Mouse (Mus musculus) adrenal gland, postnatal 10 days (tissue): ENCODE results near the gene Gbe1. TPM values are rescaled to one million over a fixed set of nuclear protein-coding genes. Genes with fewer than 3 reads are reported as not detected.

Experiments used
- DNase-seq: peaks from one replicate; pipeline ENCODE4 v3.0.0; 2021; ENCODE audit warnings: mixed read lengths
- long read RNA-seq, 2 experiments: library from polyadenylated mRNA; stranded (forward); transcript quantifications; one replicate each; pipeline ENCODE4 v2.0.0; 2021
- total RNA-seq, 2 experiments: library from RNA; stranded (reverse); gene quantifications; 2 replicates each; pipeline ENCODE4 v1.2.3; 2021

The Gbe1 gene
- total RNA-seq = 10 to 100 TPM; 54.6 to 58.0 TPM
- long read RNA-seq, experiment 1, partial matches to known transcripts = 6 of 73 reads
- long read RNA-seq, experiment 1, other reads (novel, unspliced or antisense) = 66 of 73 reads
- long read RNA-seq, experiment 2, partial matches to known transcripts = 3 of 32 reads
- long read RNA-seq, experiment 2, other reads (novel, unspliced or antisense) = 29 of 32 reads

DNA sequence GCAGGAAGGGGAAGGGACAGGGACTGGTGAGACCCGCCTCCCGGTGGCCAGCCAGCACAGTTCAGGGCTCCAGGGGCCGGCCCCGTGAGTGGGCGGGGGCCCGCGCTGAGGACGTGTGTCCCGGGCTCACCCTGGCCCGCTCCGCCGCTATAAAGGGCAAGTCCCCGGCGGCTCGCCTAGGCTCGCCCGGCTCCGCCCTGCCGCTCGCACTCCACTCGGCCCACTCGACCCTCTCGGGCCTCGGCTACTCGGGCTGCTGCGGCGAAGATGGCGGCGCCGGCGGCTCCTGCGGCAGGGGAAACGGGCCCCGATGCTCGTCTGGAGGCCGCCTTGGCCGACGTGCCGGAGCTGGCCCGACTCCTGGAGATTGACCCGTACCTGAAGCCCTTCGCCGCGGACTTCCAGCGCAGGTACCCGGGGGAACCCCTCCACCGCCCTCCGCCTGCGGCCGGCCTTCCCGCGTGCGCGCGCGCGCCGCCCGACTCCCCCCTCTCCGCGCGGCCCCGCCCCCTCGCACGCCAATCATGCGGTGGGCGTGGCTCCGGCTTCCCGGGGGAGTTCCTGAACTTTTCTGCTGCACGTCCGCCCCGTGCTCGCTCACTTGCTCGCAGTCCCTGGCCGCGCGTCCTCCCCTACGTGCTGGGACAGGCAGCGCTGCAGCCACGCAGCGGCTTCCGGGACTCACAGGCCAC, at the start of gene Gbe1:
Gene Gbe1, plus strand, starts transcription at position 64 of the 692 bp plus-strand sequence.
- peak; percentile 96 for DNase-seq

- no peak for DNase-seq
Measured at GRCm38 (mm10) chr16:70310691-70311090, 3.1 kb upstream of the Gbe1 start.

DNA sequence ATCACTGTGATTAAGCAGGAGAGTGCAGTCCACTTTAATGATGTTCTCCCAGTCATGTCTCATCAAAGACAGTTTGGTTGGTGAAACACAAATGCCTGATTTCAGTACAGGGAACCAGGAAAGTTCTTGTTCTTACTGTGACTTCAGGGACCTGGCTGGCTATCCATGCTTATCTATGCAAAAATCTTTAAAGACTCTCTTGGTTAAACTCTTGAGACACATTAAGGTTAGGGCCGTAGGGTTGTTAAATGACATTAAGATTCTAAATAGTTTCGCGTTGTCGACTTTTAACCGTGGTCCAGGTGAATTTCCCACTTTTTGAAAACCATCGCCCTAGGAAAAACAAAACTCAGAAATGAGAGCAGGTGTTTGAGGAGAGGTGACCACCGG, 258 bp upstream of the Gbe1 start:
- no peak for DNase-seq

DNA sequence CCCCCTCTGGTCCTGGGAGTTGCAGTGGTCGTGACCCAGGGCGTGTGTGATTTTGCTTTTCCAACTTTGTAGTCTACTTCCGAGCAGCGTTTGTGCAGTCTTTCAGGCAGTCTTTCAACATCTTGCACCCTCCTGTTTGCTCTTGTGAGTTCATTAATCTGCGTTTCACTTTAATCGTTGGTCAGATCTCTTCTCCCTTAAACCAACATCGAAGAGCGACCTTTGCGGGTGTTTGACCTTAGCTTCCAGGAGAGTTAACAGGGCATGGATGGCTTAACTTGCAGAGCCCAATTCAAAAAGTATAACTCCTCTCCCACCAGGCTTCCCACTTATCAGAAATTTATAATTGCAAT, 805 bp downstream of the Gbe1 start:
- DNase-seq = no peak

- DNase-seq = no peak
Measured at GRCm38 (mm10) chr16:70315261-70315660, 1.5 kb downstream of the Gbe1 start.

DNA sequence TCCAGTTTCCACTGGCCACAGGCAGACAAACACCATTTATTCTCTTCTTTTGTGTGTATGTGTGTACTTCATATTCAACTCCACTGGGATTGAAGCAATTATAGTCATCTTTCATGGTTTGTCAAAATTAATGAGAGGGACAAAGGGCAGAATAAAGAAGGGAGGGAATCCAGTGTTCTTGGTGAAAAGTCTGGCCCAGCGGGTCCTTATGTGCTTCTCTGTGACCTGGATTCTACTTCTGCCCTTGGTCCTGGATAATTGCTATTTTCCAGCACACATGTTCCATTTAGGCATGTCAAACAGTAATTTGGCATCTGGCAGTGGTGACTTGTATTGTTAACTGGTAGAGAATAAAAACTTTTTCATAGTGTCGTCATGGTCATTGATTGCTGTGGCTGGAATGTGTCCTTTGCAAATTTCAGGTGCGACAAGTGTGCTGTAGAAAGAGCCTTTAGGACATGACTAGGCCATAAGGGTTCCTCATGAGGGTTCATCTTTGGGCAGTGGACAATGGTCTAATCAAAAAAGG, 2.2 kb downstream of the Gbe1 start:
- DNase-seq = no peak

DNA sequence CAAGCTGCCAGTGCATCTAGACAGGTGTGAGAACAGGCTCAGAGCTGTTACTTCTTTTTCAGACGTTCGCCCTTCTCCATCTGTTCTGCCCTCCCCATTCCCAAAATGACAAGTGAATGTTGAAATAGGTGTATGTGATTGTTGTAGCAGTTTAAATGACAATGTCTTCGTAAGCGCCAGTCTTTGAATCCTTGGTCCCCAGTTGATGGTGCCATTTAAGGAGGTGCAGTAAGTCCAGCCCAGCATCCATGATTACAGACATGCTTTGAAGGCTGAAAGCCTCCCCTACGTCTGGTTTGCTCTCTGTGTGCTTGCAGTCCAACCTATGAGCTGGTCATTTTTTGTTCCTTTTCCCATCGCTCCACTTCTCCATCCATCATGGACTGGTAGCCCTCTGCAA, 5.6 kb downstream of the Gbe1 start:
- no peak for DNase-seq

- no peak for DNase-seq
Measured at GRCm38 (mm10) chr16:70320612-70321280, 7.0 kb downstream of the Gbe1 start.

DNA sequence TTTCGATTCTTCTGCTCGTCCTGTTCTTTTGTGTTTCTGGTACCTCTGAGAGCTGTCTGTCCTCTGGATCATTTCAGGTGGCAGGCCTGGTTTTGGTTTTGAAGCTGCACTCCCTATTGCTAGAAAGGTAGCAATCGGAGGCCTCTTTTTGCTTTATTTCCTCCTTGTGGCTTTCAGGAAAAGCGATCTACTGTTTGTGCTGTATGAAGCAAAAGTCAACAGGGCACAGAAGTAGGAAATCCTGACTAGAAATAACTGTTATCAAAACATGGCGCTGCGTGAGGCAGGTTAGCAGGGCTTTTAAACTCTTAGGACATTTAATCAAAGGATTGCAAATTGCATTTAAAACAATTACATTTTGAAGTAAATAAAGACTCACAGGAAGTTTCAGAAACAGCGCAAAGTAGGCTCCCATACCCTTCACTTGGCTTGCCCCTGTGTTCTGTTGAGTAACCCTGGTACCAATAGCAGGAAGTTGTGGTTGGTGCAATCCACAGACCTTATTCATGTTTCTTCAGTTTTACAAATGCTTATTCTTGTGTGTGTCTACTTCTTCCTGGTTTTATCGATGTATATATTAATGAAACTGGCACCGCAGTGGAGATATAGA, 12.7 kb downstream of the Gbe1 start:
- DNase-seq = no peak

DNA sequence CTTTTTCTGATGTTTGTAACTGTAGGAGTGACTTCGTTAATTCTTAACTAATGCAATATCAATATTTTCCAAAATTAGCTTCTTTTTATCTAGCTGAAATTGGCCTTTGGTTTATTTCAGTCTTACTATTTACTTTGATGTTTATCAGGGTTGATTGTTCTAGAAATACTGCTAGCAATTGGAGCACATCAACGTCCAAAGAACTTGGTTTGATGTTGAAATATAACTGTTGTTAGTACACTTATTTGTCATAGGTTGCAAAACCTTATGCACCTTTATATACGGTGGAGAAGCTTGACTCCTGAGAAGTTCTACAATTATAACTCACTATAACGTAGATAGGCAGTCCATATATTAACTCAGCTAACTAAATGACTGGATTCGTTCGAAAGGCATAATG, 14.8 kb downstream of the Gbe1 start:
- no peak for DNase-seq

GRCm38 (mm10) chr16:70329036-70329435, 15.3 kb downstream of the Gbe1 start:
- no peak for DNase-seq

DNA sequence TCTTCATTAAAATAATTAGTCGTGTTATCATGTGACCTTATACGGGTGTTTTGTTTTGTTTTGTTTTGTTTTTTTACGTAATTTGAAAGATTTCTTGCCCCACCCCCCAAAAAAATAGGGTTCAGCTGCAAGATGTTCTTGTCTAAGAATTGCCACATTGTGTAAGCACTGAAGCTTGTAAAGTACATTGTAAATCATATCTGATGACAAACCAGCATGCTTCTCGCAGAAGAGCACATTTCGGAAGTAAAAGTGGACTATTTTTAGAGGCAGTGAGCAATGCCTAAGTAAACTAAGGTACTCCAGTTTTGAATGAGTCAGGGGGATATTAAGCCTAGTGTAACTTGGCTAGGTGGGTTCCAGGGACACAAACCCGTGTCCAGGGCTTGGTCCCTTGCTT, 15.7 kb downstream of the Gbe1 start:
- DNase-seq = no peak

GRCm38 (mm10) chr16:70330007-70330406, 16.3 kb downstream of the Gbe1 start:
- no peak for DNase-seq

GRCm38 (mm10) chr16:70330626-70331275, 17.0 kb downstream of the Gbe1 start:
- DNase-seq = no peak

GRCm38 (mm10) chr16:70334812-70335211, 21.1 kb downstream of the Gbe1 start:
- no peak for DNase-seq

DNA sequence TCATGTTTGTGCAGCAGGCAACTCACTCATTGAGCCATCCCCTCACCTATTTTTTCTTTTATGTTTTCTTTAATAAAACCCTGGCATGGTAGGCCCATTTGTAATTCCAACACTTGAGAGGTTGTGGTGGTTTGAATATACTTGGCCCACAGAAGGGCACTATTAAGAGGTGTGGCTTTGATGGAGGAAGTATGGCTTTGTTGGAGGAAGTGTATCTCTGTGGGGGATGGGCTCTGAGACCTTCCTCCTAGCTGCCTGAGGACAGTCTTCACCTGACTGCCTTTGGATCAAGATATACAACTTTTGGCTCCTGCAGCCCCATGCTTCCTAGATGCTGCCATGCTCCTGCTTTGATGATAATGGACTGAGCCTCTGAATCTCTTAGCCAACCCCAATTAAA, 21.7 kb downstream of the Gbe1 start:
- DNase-seq = no peak

DNA sequence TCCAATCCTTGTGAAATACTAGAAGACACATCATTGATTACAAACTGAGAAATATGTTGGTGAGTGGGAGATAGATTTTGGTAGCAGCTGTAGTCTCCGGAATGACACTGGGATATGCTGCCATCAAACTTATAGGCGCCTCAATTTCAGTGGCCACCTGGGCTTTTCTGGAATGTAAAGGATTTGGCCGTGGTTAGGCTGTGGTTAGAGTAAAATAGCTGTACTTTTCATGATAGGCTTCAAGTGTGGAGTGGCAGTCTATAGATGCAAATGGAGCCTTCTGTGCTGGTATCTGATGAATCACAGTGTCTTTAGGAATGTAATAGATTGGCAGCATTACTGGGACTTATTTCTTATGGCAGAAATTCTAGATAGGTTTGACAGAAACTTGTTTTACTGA, 23.9 kb downstream of the Gbe1 start:
- no peak for DNase-seq

DNA sequence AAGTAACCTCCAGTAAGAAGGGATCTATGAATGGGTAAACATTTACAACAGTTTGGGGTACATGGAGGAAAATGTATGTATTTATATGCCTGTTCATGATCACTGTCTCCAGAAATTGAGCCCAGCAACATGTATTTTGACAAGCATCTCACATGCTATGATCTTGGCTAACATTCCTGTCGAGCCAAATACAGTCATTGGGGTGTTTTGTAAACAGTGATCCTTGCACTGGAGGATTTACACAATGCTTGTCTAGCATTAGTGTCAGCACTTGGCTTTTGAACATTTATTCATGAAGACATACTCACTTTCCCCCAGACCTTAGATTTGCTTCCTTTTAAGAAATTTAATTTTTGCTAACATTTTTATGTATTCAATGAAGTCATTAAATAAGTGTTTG, 30.7 kb downstream of the Gbe1 start:
- DNase-seq = no peak

GRCm38 (mm10) chr16:70345607-70346006, 31.9 kb downstream of the Gbe1 start:
- DNase-seq = no peak

GRCm38 (mm10) chr16:70350011-70350410, 36.3 kb downstream of the Gbe1 start:
- DNase-seq = no peak

GRCm38 (mm10) chr16:70351641-70352280, 38.0 kb downstream of the Gbe1 start:
- peak; percentile 71 for DNase-seq

DNA sequence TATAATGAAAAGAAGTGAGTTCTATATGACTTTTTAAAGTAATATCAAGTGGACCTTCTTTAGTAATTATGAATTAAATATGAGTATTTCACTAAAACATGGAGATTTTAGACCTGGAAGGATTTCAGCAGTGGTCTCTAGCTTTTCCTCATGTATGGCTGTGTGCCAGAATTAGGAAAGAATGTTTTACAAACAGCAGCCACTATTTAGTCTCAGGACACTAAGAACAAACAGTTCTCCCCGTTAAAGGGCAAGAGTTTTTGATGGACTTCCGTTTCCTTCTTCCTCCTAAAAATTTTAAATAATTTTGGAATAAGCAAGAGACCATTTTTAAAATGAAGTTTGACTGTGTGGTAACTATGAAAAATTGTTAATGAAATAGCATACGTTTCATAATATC, 38.8 kb downstream of the Gbe1 start:
- no peak for DNase-seq
